Mouse (Mus musculus): ENCODE measurements at regions not wholly inside any gene's neighbourhood (a gene's known extent, or its start where the extent isn't known, plus 50 kb on each side); places are given as distances from the start of the nearest gene placed in this dataset.

DNA sequence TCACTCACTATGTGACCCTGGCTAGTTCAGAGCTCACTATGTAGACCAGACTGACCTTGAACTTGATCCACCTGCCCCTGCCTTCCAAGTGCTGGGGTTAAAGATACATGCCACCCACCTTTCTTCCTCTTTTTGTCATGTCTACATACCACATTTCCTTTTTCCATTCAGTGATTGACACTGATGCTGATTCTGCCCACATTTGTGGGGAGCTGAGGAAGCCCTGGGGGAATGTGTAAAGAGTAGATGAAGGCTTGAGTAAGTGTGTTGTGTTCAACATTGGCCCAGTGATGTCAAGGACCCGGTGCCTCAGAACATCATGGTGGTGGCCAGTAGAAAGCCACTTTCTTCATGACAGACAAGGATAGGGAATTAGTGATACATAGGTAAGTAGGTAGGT is 201.3 kb downstream of the Rpap3 start:
- no peak for DNase-seq (ENCODE audit: low read depth, low spot score)

DNA sequence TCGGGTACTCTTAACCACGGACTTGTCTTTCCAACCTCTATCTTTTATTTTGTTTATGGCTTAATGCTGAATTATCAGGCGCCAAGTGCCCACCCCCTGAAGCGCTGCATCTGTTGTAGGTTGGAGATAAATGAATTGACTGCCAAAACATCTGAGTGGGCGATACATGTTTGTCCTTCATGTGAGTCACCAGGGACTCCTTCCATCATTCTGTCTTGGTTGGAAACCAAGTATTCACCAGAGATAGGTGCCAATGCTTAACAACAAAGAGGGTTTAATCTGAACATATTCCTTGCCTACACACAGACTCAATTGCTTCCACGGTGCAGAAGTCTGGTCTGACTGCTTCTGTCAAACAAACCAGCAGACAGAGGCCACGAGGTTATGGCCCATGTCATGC is 203.6 kb downstream of the Rpap3 start:
- DNase-seq (ENCODE audit: low read depth, low spot score) = peak; percentile 73

DNA sequence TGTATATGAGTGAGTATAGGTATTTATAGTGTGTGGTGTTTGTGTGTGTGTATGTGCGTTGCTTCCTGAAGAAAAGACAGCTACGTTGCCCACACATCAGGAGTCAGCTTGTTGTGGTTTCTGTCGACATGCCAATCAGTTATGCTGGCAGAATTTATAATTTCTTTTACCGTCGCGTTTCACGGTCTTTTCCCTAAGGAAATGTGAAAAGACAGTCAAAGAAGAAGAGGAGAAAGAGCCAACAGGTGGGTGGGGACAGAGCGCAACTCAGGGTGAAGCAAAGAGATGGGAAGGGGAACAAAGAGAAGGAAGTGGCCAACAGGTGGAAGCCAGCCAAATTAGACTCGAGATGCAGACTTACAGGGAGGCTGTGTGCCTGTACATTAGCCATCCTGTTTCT is 204.2 kb downstream of the Rpap3 start:
- no peak for DNase-seq (ENCODE audit: low read depth, low spot score)

DNA sequence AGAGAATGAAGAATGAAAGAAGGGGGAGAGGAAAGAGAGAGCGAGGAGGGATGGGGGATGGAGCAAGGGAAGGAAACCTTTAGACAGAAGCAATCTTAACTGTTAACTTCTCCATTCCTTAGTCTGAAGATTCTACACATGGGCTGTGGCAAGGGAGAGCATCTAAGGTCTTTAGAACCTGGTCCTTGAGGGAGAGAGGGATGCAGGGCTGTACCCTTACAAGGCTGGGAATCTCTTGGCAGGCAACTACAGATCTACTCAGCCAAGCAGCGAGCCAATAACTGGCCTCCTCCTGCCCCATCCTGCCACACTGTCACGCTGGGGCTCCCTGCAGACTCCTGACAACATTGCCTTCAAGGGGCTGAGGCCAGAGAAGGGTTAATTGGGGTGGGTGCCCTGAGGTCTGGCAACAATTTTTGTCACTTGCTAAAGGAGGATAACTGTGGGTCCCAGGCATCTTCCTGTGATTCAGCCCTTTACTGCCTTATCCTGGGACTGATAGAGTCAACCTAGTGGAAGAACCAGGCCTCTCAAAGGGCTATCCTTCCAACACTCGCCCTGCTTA is 205.7 kb downstream of the Rpap3 start:
- no peak for DNase-seq (ENCODE audit: low read depth, low spot score)

DNA sequence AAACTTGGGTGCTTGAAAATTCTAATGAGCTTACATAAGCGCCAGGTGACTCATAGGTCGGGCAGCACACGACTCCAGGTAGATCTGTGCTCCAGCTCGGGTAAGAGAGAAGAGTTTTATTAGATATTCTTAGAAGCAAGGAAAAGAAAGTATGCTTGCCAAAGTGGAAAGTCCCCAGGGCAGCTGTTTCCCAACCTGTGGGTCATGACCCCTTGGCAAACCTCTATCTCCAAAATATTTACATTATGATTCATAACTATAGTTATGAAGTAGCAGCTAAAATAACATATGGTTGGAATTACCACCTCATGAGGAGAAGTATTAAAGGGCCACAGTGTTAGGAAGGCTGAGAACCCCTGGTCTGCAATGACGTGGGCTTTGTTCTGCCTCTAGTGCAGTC is 206.4 kb downstream of the Rpap3 start:
- DNase-seq (ENCODE audit: low read depth, low spot score) = no peak

DNA sequence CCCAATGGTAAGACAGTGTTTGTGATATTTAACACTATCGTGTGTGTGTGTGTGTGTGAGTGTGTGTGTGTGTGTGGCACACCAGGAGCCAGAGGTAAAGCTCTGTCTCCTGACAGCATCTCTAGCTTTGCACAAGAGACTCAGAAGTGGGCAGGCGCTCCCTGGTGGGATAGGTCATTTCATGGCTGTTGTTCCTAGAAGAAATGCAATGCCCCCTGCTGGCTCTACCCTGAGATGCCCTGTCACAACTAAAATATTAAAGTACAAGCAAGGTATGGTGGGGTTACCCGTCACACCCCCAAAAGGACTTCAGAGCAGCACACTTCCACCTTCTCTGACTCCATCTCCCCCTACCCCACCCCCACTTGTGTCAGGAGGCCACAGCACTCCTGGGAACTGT is 207.2 kb downstream of the Rpap3 start:
- no peak for DNase-seq (ENCODE audit: low read depth, low spot score)

DNA sequence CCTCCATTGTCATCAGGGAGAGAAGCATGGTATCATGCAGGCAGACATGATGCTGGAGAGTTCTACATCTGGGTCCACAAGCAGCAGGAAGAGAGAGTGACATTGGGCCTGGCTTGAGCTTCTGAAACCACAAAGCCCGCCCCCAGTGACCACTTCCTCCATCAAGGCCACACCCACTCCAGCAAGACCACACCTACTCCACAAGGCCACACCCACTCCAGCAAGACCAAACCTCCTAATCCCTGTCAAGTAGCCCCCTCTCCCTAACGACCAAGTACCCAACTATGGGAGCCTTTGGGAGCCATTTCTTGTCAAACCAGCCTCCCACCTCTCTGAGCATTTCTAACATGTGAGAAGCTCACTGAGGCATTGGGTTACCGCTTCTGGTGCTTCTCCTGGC is 209.6 kb downstream of the Rpap3 start:
- DNase-seq (ENCODE audit: low read depth, low spot score) = no peak

DNA sequence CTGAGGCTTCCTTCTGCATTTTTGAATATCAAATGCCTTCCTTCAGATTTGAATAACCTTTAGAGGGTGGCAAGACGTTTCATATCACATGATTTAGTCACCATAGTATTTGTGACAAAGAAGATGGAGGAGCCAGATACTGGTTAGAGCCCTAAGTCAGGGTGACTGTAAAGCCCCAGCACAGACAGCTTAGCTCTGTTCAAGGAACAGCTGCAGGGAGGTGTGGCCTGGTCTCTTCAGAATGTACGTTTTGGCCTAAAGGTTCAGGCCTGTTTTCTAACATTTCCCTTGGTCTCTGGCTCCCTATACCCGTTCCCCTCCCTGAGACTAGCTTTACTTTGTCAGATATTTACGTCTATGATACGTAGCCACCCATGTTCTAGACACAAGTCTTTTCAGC is 212.3 kb downstream of the Rpap3 start:
- DNase-seq (ENCODE audit: low read depth, low spot score) = no peak

DNA sequence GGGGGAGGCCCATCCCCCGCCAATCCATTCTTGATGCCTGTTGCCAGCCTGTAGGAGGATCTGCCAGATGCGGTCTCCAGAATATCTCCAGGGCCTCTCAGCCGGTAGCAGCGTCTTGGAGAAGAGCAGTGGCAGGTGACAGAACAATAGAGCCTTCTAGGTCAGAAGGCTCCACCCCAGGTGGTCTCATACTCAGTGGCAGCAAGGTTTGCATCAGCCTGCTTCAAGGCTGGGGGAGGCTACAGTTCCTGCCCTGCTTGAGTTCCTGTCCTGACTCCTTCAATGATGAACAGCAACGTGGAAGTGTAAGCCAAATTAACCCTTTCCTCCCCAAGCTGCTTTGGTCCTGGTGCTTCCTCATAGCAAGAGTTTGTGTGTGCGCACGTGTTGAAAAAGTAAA is 213.8 kb downstream of the Rpap3 start:
- DNase-seq (ENCODE audit: low read depth, low spot score) = no peak

DNA sequence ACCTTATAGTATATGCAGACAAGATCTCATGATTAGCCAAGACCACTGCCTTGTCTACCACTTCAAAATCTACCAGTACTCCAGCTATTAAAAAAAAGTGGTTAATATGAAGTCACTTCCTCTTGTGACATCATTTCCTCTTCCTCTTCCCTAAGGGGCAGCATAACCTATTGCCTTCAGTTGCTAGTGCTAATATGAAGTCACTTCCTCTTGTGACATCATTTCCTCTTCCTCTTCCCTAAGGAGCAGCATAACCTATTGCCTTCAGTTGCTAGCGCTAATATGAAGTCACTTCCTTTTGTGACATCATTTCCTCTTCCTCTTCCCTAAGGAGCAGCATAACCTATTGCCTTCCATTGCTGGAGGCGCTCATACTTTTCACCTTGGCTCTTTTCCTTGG is 218.2 kb downstream of the Rpap3 start:
- no peak for DNase-seq (ENCODE audit: low read depth, low spot score)

DNA sequence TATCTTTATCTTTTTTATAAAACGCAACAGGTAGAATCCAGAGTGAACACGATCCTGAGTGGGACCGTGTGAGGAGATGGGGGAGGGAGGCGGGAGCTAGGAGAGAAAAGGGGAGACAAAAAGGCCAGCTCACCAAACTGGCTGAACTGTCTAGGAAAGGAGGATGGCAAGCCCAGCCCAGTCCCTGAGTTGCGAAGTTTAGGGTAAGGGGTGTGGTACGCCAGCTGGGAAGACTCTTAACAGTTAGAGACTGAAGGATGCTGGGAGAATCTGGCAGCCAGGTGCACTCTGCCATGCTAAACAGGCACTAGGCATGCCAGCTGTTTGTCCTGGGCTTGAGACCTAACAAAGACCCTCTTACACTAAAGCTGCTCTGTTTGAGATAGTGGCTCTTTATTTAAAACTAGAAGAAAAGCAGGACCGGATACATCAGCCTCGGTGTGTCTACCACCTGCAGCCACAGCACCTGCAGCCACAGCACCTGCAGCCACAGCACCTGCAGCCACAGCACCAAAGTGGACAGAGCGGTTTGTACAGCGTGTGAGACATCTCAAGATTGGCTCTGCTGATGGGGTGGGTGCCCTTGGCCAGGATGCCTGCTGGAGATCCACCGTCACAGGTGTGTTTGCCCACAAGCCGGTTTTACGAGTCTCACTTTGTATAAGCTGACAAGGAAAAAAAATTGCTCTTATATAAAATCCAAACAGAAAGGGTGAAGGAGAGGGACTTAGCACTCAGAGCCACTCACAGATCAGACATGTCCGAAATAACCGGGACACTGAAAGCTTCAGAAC is 225.1 kb upstream of the Amigo2 start:
- no peak for DNase-seq (ENCODE audit: low read depth, low spot score)

DNA sequence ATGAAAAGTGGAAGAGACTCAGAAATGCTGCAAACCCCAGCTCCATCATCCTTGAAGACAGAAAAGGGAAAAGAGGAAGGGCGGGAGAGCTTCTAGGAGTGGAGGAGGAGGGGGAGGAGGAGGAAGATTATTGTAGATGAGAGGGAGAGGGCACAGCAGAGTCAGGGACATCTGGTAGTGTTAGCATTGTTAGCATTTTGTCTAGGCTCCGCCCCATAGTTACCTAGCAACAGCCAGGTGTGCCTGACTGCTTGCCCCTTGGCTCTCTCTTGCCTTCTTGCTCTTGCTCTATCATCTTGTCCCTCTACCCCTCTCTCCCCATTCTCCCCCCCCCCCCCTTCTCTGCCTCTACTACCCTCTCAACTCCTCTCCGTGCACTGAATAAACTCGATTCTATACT is 224.4 kb upstream of the Amigo2 start:
- DNase-seq (ENCODE audit: low read depth, low spot score) = no peak

DNA sequence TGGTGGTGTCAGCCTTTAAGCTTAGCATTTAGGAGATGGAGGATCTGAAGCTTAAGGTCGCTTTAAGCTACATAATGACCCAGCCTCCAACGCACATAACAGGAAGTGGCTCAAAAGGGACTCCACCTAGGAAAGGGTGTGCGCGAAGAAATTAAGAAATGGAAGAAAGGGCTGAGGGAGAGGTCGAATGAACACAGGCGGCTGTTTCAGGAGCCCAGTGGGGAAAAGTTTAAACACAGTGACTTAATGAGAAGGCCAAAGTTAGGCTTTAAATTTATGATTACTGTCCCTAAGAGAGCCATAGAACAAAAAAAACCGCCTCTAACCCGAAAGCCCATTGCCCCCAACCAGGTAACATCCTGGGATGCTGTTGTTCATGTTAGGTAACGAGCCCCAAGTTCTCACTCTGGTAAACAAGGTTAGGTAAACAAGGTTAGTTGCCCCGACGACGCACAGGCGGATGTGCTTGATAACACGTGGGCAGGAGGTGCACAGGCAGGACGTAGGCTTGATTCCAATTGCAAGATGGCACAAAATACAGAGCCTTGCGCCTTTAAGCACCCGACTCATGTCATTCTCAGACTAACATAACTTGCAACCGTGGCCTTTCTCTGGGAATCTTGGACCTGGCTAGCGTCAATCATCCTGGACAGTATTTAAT is 222.7 kb upstream of the Amigo2 start:
- no peak for DNase-seq (ENCODE audit: low read depth, low spot score)

DNA sequence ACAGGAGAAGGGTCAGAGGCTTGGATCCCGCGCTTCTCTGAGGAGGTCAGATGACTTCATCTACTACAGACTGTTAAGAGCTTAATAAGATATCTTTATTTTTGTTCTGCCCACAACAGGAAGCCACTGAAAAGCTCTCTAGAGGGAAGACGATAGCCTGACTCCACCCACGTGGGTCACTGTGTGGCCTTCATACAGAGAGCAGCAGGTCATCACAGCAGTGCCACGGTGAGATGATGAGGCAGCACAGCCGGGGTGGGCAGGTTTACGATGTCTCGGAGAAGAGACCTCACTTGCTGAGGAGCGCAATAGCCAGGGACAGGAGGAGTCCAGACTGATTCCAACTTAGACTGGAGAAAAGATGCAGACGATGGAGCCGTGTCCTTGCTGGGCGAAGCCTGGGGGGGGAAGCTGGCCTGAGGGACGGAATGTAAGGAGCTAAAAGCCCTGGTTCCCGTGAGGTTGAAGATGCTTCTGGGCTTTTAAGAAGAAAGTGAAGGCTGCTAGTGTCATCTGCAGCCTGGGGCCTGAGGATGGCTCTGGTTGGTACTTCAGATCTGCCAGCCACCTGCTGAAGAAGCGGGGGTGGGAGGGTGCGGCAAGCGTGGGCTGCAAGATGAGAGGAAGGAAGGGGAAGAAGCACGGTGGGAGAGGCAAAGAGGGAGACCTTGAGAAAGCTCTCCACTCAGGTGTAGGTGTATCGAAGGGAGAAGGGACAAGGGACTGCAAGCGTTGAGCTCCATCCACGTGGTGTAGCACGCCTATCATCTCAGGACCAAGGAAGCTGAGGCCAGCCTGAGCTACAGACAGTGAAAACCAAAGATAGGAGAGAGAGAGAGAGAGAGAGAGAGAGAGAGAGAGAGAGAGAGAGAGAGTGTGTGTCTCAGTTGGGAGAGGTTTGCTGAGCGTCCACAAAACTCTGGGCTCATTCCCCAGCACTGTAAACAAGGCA is 221.9 kb upstream of the Amigo2 start:
- DNase-seq (ENCODE audit: low read depth, low spot score) = peak; percentile 10

DNA sequence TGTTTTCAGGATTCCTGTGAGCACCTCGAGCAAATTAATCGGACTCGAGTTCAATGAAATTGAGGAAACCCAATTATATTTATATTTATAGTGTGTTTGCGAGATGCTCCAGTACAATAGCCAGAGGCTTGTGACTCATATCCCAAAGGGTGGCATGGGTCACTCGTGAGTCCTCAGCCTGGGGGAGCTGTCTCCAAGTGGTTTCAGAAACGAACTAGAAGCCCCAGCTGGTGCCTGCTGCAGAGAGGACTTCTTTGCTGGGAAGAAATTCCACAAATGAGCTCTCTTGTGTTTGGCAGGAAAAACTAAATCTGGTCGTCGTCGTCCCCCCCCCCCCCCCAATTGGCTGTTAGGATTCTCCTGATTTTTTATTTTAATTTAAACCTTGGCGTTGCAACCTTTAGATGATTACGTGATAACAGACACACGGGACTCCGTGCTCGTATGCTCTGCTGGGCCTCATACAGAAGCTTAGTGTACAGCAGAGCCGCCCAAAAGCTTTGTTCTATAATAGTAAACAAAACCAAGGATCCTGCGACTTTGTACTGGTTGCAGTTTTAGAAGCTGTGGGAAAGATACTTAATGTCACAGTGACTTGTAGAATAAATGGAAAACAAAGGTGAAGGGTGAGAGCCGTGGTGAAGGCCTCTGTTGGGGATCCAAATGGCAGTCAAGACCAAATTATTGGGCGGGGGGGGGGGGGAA is 220.8 kb upstream of the Amigo2 start:
- DNase-seq (ENCODE audit: low read depth, low spot score) = no peak

DNA sequence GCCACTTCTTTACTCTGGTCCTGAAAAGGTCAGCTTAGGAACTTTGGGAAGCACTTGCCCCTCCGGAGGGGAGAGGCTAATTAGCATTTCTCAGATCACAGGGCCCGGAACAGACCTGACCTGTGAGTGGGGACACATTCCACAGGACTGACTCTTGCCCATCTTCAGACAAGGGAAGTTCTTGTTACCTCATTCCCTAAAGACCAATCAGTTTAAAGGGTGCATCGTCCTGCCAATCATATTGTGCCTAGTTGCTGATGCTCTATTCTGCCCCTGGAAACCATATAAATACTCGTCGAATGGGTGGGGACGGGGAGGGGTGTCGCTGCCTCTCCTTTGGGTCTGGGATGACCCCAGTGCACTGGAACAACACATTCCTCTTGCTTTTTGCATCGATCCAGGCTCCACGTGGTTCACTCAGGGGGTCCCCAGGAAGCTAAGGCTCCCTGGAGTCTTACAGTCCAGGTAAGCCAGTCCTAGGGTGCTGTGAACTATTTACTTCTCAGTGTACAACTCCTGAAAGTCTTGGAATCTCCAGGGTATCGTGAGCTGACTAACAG is 219.9 kb upstream of the Amigo2 start:
- DNase-seq (ENCODE audit: low read depth, low spot score) = no peak

DNA sequence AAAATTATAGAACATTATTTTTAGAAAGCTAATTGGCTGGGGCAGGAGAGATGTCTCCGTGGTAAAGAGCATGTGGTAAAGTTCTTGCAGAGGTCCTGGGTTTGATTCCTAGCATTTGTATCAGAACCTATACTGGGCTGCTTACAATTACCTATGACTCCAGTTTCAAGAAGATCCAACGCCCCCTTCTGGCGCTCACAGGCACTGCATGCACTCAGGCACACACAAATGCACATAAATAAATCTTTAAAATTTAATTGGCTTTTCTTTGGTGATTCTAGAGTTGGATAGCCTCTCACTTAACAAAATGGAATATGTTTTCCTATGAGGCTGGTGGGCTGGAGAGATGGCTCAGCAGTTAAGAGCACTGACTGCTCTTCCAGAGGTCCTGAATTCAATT is 219.0 kb upstream of the Amigo2 start:
- no peak for DNase-seq (ENCODE audit: low read depth, low spot score)

DNA sequence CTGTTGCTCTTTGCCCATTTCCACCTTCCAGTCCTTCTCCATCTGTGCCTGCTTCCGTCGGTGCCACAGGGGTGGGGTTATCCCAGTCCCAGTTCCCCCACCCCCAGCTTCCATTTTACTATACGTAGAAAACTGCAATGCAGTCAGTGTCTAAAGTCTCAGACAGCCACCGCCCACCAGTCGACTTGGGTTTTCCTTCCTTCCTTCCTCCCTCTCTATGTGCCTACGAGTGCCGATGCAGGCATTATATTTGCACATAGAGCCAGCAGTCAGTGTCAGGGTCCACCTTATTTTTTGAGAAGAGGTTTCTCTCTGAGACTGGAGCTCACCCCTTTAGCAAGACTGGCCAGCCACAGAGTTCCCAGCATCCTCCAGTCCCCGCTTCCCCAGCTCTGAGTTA is 218.3 kb upstream of the Amigo2 start:
- no peak for DNase-seq (ENCODE audit: low read depth, low spot score)

DNA sequence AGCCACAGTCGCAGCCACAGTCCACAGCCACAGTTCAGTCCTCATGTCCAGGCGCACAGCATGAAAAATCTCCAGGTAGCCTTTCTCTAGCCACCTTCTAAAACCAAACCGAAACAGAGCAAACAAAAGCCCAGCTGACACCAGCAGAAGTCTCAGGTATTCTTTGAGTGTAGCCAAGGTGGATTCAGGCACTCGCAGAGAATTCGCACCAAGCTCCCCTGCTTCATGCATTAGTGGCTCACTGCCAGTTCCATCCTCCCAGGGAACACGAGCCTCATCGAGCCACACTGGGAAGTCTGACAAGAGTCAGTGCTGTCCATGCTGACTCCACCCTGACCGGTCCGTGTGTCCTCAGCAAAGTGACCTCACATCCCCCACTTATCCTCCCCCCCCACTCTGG is 217.7 kb upstream of the Amigo2 start:
- DNase-seq (ENCODE audit: low read depth, low spot score) = no peak

DNA sequence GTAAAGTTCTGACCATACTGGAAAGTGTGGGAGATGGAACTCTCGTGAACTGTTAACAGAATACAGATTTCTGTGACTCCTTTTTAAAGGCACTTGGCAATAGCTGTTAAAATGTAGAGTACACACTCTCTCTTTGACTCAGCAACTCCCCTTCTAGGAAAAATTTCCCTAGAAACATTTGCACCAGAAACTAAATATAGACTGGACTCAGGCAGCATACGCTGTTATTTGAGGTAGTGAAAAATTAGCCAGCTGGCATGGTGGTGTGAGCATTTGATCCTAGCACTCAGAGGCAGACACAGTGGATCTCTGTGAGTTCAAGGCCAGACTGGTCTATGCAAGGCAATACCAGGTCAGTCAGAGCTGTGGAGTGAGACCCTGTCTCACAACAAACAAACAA is 215.5 kb upstream of the Amigo2 start:
- peak; percentile 69 for DNase-seq (ENCODE audit: low read depth, low spot score)

DNA sequence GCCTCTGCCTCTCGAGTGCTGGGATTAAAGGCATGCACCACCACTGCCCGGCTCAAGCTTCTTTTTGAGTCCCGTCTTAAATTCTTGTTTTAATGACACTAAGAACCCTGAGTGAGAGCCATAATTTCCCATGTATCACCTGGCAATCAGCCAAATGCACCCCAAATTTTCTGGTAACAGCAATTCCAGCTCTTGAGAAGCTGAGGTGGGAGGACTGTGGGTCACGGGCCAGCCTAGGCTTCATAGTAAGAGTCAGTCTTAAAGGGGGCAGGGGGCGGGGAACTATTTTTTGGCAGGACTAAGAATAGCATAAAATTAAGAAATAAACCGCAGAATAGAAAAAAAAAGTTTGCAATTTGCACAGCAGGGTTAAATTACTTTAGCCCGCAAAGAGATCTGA is 214.9 kb upstream of the Amigo2 start:
- no peak for DNase-seq (ENCODE audit: low read depth, low spot score)

Data from brain, adult 2 months (tissue).